ENCODE assay signal across 10 mouse cellular contexts in the genomic region with DNA sequence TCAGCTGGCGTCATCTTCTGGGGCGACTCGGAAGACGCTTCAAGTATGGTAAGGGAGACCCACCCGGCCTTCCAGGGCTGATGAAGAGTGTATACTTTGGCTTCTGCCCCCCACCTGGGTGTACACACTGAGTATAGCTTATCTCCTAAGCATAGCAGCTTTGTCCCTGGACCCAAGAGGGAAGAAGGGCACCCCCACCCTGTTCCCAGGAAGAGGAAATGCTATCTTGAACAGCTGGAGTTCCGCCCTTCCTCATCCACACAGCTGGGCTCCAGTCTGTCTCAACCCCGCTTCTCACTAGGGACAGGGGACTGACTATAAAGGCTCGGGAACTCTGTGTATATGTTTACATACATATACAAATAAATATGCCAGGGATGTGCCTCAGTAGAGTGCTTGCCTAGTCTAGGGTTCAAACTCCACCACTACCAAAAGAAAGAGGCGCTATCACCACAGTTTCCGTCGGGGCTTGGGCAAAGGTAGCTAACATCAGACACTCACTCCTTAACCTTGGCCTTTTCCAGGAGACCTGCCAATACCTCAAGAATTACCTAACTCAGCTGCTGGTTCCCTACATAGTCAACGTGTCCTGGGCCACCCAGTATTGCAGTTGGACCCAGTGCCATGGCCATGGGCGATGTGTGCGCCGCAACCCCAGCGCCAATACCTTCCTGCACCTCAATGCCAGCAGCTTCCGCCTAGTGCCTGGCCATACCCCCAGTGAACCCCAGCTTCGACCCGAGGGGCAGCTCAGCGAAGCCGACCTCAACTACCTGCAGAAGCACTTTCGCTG. TPM values are rescaled to one million over a fixed set of nuclear protein-coding genes. Genes with fewer than 3 reads are reported as not detected.
DNase-seq lines count a peak whose midpoint lies in the region; ATAC-seq and TF ChIP-seq lines count a peak whose summit lies in the region.
"Had no signal": no experiment of that assay in that cellular context is flagged by ENCODE, and none has a peak within 500 bp of the region (broad histone marks: within the 10 kb centered on the region; RNA-seq: fewer than 3 reads in every experiment).

No protein-coding gene starts in this region.

- 0 out of 2 replicates have a peak overlapping the region, but pooled peaks have one; percentile 0 for H3K4me3 ChIP-seq in midbrain, embryonic 11.5 days (ENCODE audit: low read depth, low read length)
- H3K4me3 ChIP-seq in midbrain, embryonic 16.5 days (ENCODE audit: low read depth, low read length): no peak overlapping the region
- H3K4me3 ChIP-seq in hindbrain, embryonic 12.5 days: peak overlapping the region; percentile 81; the same call in 1 of the 2 replicates
- H3K4me3 ChIP-seq in liver, embryonic 16.5 days (ENCODE audit: low read depth, low read length): peak overlapping the region; percentile 74
- peak overlapping the region; percentile 10; the same call in 1 of the 2 replicates for H3K4me3 ChIP-seq in stomach, postnatal 0 days (ENCODE audit: low read depth, low read length)

- peaks cover 37% of the 10 kb centered on the region for H3K4me1 ChIP-seq in midbrain, embryonic 11.5 days (ENCODE audit: control insufficient read depth, insufficient read depth, low read length)
- peaks cover 36% of the 10 kb centered on the region for H3K4me1 ChIP-seq in midbrain, embryonic 16.5 days (ENCODE audit: control insufficient read depth, insufficient read depth, low read length)
- H3K4me1 ChIP-seq in hindbrain, embryonic 12.5 days: peaks cover 47% of the 10 kb centered on the region
- peaks cover 67% of the 10 kb centered on the region for H3K4me1 ChIP-seq in liver, embryonic 16.5 days (ENCODE audit: control insufficient read depth, low read depth, low read length)
- H3K4me1 ChIP-seq in stomach, postnatal 0 days (replicated peaks; ENCODE audit: control insufficient read depth, insufficient read depth): peaks cover 15% of the 10 kb centered on the region

- TF ChIP-seq EP300 in stomach, postnatal 0 days (optimal IDR thresholded peaks at IDR 0.05): no peak

- no peak overlapping the region for H3K4me2 ChIP-seq in midbrain, embryonic 11.5 days
- no peak overlapping the region; the same call in 1 of the 2 replicates for H3K4me2 ChIP-seq in midbrain, embryonic 16.5 days (ENCODE audit: low read length)
- peak overlapping the region; percentile 93 for H3K4me2 ChIP-seq in hindbrain, embryonic 12.5 days (replicated peaks)
- peak overlapping the region; percentile 81 for H3K4me2 ChIP-seq in liver, embryonic 16.5 days (ENCODE audit: low read depth, low read length)
- H3K4me2 ChIP-seq in stomach, postnatal 0 days (replicated peaks; ENCODE audit: low read depth): peak overlapping the region; percentile 71

- H3K36me3 ChIP-seq in midbrain, embryonic 11.5 days (ENCODE audit: control insufficient read depth, insufficient read depth, low read length): peaks cover 24% of the 10 kb centered on the region
- peaks cover 14% of the 10 kb centered on the region; the same call in 1 of the 2 replicates for H3K36me3 ChIP-seq in midbrain, embryonic 16.5 days (ENCODE audit: control insufficient read depth, insufficient read depth, low read length)
- H3K36me3 ChIP-seq in hindbrain, embryonic 12.5 days: peaks cover 42% of the 10 kb centered on the region
- peaks cover 4% of the 10 kb centered on the region for H3K36me3 ChIP-seq in liver, embryonic 16.5 days (ENCODE audit: control insufficient read depth, insufficient read depth)
- peaks cover 6% of the 10 kb centered on the region; the same call in 1 of the 2 replicates for H3K36me3 ChIP-seq in stomach, postnatal 0 days (ENCODE audit: control insufficient read depth, insufficient read depth, low read length)

- 96% methylated on average over 22 of the region's 22 CpGs for WGBS in midbrain, embryonic 11.5 days
- 96% methylated on average over 22 of the region's 22 CpGs for WGBS in midbrain, embryonic 16.5 days
- WGBS in hindbrain, embryonic 12.5 days: 94% methylated on average over 22 of the region's 22 CpGs
- 72% methylated on average over 22 of the region's 22 CpGs for WGBS in liver, embryonic 16.5 days (ENCODE audit: insufficient replicate concordance)
- 84% methylated on average over 22 of the region's 22 CpGs for WGBS in stomach, postnatal 0 days

- H3K27me3 ChIP-seq in midbrain, embryonic 11.5 days (ENCODE audit: control insufficient read depth, insufficient read depth, low read length): no peaks in the 10 kb centered on the region
- no peaks in the 10 kb centered on the region for H3K27me3 ChIP-seq in midbrain, embryonic 16.5 days (ENCODE audit: control insufficient read depth, insufficient read depth, low read depth, low read length)
- no peaks in the 10 kb centered on the region for H3K27me3 ChIP-seq in hindbrain, embryonic 12.5 days
- no peaks in the 10 kb centered on the region for H3K27me3 ChIP-seq in liver, embryonic 16.5 days (ENCODE audit: control insufficient read depth, insufficient read depth, low read depth, low read length)
- no peaks in the 10 kb centered on the region for H3K27me3 ChIP-seq in stomach, postnatal 0 days (ENCODE audit: control insufficient read depth, insufficient read depth, low read length)

- no peak for DNase-seq in midbrain, embryonic 11.5 days (ENCODE audit: low spot score, missing footprints)
- DNase-seq in stomach, postnatal 0 days (ENCODE audit: low spot score): no peak
- DNase-seq in frontal cortex, adult 2 months (ENCODE audit: extremely low spot score in 1 of 2, low spot score in 1 of 2): no peak
- no peak for DNase-seq in spleen, postnatal 4 days (ENCODE audit: low spot score in 2 of 2)
- DNase-seq: cerebellum, adult 18-20 months; retina, postnatal 1 day had no signal

- no peak overlapping the region for H3K9ac ChIP-seq in midbrain, embryonic 11.5 days (ENCODE audit: low read length)
- no peak overlapping the region for H3K9ac ChIP-seq in midbrain, embryonic 16.5 days (ENCODE audit: low read depth, low read length)
- H3K9ac ChIP-seq in hindbrain, embryonic 12.5 days: 0 out of 2 replicates have a peak overlapping the region, but pooled peaks have one; percentile 13
- H3K9ac ChIP-seq in liver, embryonic 16.5 days (ENCODE audit: low read depth, low read length): peak overlapping the region; percentile 80
- H3K9ac ChIP-seq in stomach, postnatal 0 days (ENCODE audit: low read length): no peak overlapping the region

- no peaks in the 10 kb centered on the region; the same call in 1 of the 2 replicates for H3K9me3 ChIP-seq in midbrain, embryonic 11.5 days (ENCODE audit: control insufficient read depth, low read length)
- H3K9me3 ChIP-seq in midbrain, embryonic 16.5 days (replicated peaks; ENCODE audit: control insufficient read depth, low read length, poor library complexity, severe bottlenecking): no peaks in the 10 kb centered on the region
- H3K9me3 ChIP-seq in hindbrain, embryonic 12.5 days (replicated peaks): no peaks in the 10 kb centered on the region
- H3K9me3 ChIP-seq in liver, embryonic 16.5 days (replicated peaks; ENCODE audit: control insufficient read depth, low read length): no peaks in the 10 kb centered on the region
- H3K9me3 ChIP-seq in stomach, postnatal 0 days (ENCODE audit: control insufficient read depth, low read length): no peaks in the 10 kb centered on the region

- no peak for TF ChIP-seq CTCF in stomach, postnatal 0 days (IDR thresholded peaks at IDR 0.05; ENCODE audit: low read depth)

- no peak overlapping the region for H3K27ac ChIP-seq in midbrain, embryonic 11.5 days (ENCODE audit: low read depth, low read length)
- H3K27ac ChIP-seq in midbrain, embryonic 16.5 days (ENCODE audit: low read length): no peak overlapping the region
- no peak overlapping the region for H3K27ac ChIP-seq in hindbrain, embryonic 12.5 days
- H3K27ac ChIP-seq in liver, embryonic 16.5 days (ENCODE audit: low read length): peak overlapping the region; percentile 92
- peak overlapping the region; percentile 86 for H3K27ac ChIP-seq in stomach, postnatal 0 days (replicated peaks)
- H3K27ac ChIP-seq: macrophage had no signal

- ATAC-seq in midbrain, embryonic 11.5 days (ENCODE audit: low FRiP score): no peak
- no peak for ATAC-seq in midbrain, embryonic 16.5 days
- ATAC-seq in hindbrain, embryonic 12.5 days (ENCODE audit: low FRiP score): no peak
- ATAC-seq in liver, embryonic 16.5 days (ENCODE audit: low read depth): peak; percentile 30
- no peak for ATAC-seq in stomach, postnatal 0 days (ENCODE audit: low FRiP score, low TSS enrichment)

RNA-seq across cellular contexts. Expression of a gene that starts 4.0 kb away (rescaled TPM):
- polyA plus RNA-seq in midbrain, embryonic 11.5 days (2014; fragmentation: Nextera tagmentation; extraction: Ambion mirVana): 129 and 132 TPM in 2 replicates
- 69.6 and 74.9 TPM in 2 replicates for polyA plus RNA-seq in midbrain, embryonic 16.5 days (2015; fragmentation: Nextera tagmentation; extraction: Ambion mirVana)
- polyA plus RNA-seq in hindbrain, embryonic 12.5 days (2016; fragmentation: Nextera tagmentation; extraction: Ambion mirVana): 105 and 109 TPM in 2 replicates
- polyA plus RNA-seq in liver, embryonic 16.5 days (2015; fragmentation: Nextera tagmentation; extraction: Ambion mirVana): 48.9 and 50.2 TPM in 2 replicates
- polyA plus RNA-seq in stomach, postnatal 0 days (2015; fragmentation: Nextera tagmentation; extraction: Ambion mirVana): 49.6 and 50.4 TPM in 2 replicates
- 11.1 and 12.1 TPM in 2 replicates for polyA plus RNA-seq in frontal cortex, adult 2 months (2012; rRNA removed)

RNA-seq across cellular contexts. Expression of a gene that starts 5.0 kb away (rescaled TPM):
- polyA plus RNA-seq in midbrain, embryonic 11.5 days (2014; fragmentation: Nextera tagmentation; extraction: Ambion mirVana): 3.9 and 4.8 TPM in 2 replicates
- 7.2 TPM in 2 replicates for polyA plus RNA-seq in midbrain, embryonic 16.5 days (2015; fragmentation: Nextera tagmentation; extraction: Ambion mirVana)
- 8.1 and 9.6 TPM in 2 replicates for polyA plus RNA-seq in hindbrain, embryonic 12.5 days (2016; fragmentation: Nextera tagmentation; extraction: Ambion mirVana)
- 3.3 and 3.8 TPM in 2 replicates for polyA plus RNA-seq in liver, embryonic 16.5 days (2015; fragmentation: Nextera tagmentation; extraction: Ambion mirVana)
- 7.2 and 8.0 TPM in 2 replicates for polyA plus RNA-seq in stomach, postnatal 0 days (2015; fragmentation: Nextera tagmentation; extraction: Ambion mirVana)
- 5.0 and 5.5 TPM in 2 replicates for polyA plus RNA-seq in frontal cortex, adult 2 months (2012; rRNA removed)

RNA-seq across cellular contexts. Expression of a gene that starts 7.0 kb away (rescaled TPM):
- polyA plus RNA-seq in midbrain, embryonic 11.5 days (2014; fragmentation: Nextera tagmentation; extraction: Ambion mirVana): 8.4 and 11.1 TPM in 2 replicates
- polyA plus RNA-seq in midbrain, embryonic 16.5 days (2015; fragmentation: Nextera tagmentation; extraction: Ambion mirVana): 14.9 and 18.6 TPM in 2 replicates
- polyA plus RNA-seq in hindbrain, embryonic 12.5 days (2016; fragmentation: Nextera tagmentation; extraction: Ambion mirVana): 13.5 and 15.0 TPM in 2 replicates
- polyA plus RNA-seq in liver, embryonic 16.5 days (2015; fragmentation: Nextera tagmentation; extraction: Ambion mirVana): 10.5 and 14.1 TPM in 2 replicates
- 13.3 and 14.7 TPM in 2 replicates for polyA plus RNA-seq in stomach, postnatal 0 days (2015; fragmentation: Nextera tagmentation; extraction: Ambion mirVana)
- polyA plus RNA-seq in frontal cortex, adult 2 months (2012; rRNA removed): 15.9 and 18.3 TPM in 2 replicates

RNA-seq across cellular contexts. Expression of a gene that starts 8.7 kb away (rescaled TPM):
- 94.5 and 94.6 TPM in 2 replicates for polyA plus RNA-seq in midbrain, embryonic 11.5 days (2014; fragmentation: Nextera tagmentation; extraction: Ambion mirVana)
- polyA plus RNA-seq in midbrain, embryonic 16.5 days (2015; fragmentation: Nextera tagmentation; extraction: Ambion mirVana): 123 and 127 TPM in 2 replicates
- polyA plus RNA-seq in hindbrain, embryonic 12.5 days (2016; fragmentation: Nextera tagmentation; extraction: Ambion mirVana): 84.8 and 87.0 TPM in 2 replicates
- polyA plus RNA-seq in liver, embryonic 16.5 days (2015; fragmentation: Nextera tagmentation; extraction: Ambion mirVana): 29.1 and 29.4 TPM in 2 replicates
- polyA plus RNA-seq in stomach, postnatal 0 days (2015; fragmentation: Nextera tagmentation; extraction: Ambion mirVana): 44.9 and 48.7 TPM in 2 replicates
- 120 and 133 TPM in 2 replicates for polyA plus RNA-seq in frontal cortex, adult 2 months (2012; rRNA removed)

RNA-seq across cellular contexts. Expression of a gene that starts 8.9 kb away (rescaled TPM):
- 0.33 and 0.47 TPM in 2 replicates for polyA plus RNA-seq in midbrain, embryonic 11.5 days (2014; fragmentation: Nextera tagmentation; extraction: Ambion mirVana)
- polyA plus RNA-seq in midbrain, embryonic 16.5 days (2015; fragmentation: Nextera tagmentation; extraction: Ambion mirVana): 2.0 and 2.4 TPM in 2 replicates
- polyA plus RNA-seq in hindbrain, embryonic 12.5 days (2016; fragmentation: Nextera tagmentation; extraction: Ambion mirVana): 1.2 and 1.4 TPM in 2 replicates
- 0.89 and 0.96 TPM in 2 replicates for polyA plus RNA-seq in liver, embryonic 16.5 days (2015; fragmentation: Nextera tagmentation; extraction: Ambion mirVana)
- polyA plus RNA-seq in stomach, postnatal 0 days (2015; fragmentation: Nextera tagmentation; extraction: Ambion mirVana): 1.3 and 1.4 TPM in 2 replicates
- polyA plus RNA-seq in frontal cortex, adult 2 months (2012; rRNA removed): 0.69 and 0.74 TPM in 2 replicates

Comparison
In these comparisons a context has a peak if more than half of its experiments do, and no peak if none do; other contexts are left out.
1. H3K27ac ChIP-seq: peak in liver, embryonic 16.5 days (single experiment) and stomach, postnatal 0 days (single experiment); none in midbrain, embryonic 11.5 days (single experiment), midbrain, embryonic 16.5 days (single experiment) and hindbrain, embryonic 12.5 days (single experiment).
2. H3K4me2 ChIP-seq: peak in hindbrain, embryonic 12.5 days (single experiment), liver, embryonic 16.5 days (single experiment) and stomach, postnatal 0 days (single experiment); none in midbrain, embryonic 11.5 days (single experiment) and midbrain, embryonic 16.5 days (single experiment).
3. H3K9ac ChIP-seq: peak in hindbrain, embryonic 12.5 days (single experiment) and liver, embryonic 16.5 days (single experiment); none in midbrain, embryonic 11.5 days (single experiment), midbrain, embryonic 16.5 days (single experiment) and stomach, postnatal 0 days (single experiment).